Mouse (Mus musculus): ENCODE results near the gene Il22ra2. TPM values are rescaled to one million over a fixed set of nuclear protein-coding genes. Genes with fewer than 3 reads are reported as not detected.

Il22ra2 gene
- total and polyA plus RNA-seq, 2 experiments from 2014 or later, result not detected

GRCm38 (mm10) chr10:19631616-19632195 lies 9.9 kb downstream of the Il22ra2 start:
- WGBS, result 83% methylated on average over 13 of the region's 13 CpGs
- Histone ChIP-seq H3K4me2 (ENCODE audit: low read depth, low read length, poor library complexity, severe bottlenecking) (no peak overlapping the region), H3K27ac (ENCODE audit: low read depth, low read length) (no peak overlapping the region), H3K4me1 (ENCODE audit: insufficient read depth, low read length) (no peaks in the 10 kb centered on the region), H3K36me3 (ENCODE audit: insufficient read depth, low read length) (no peaks in the 10 kb centered on the region), H3K27me3 (ENCODE audit: insufficient read depth, low read length) (no peaks in the 10 kb centered on the region), H3K9ac (replicated peaks; ENCODE audit: low read length, poor library complexity, severe bottlenecking) (no peak overlapping the region), H3K4me3 (ENCODE audit: low read depth, low read length) (no peak overlapping the region), H3K9me3 (ENCODE audit: low read length) (no peaks in the 10 kb centered on the region)
- ATAC-seq (ENCODE audit: low FRiP score), result no peak
- DNase-seq (ENCODE audit: low spot score), result no peak
- no peak for TF ChIP-seq CTCF (IDR thresholded peaks at IDR 0.05)

- TF ChIP-seq CTCF (IDR thresholded peaks at IDR 0.05), result no peak
- H3K9me3 ChIP-seq (ENCODE audit: low read length), result no peaks in the 10 kb centered on the region
- DNase-seq (ENCODE audit: low spot score) (no peak), ATAC-seq (ENCODE audit: low FRiP score) (no peak)
- no peak overlapping the region for H3K9ac ChIP-seq (replicated peaks; ENCODE audit: low read length, poor library complexity, severe bottlenecking)
- H3K4me1 ChIP-seq (ENCODE audit: insufficient read depth, low read length), result no peaks in the 10 kb centered on the region
- no peaks in the 10 kb centered on the region for H3K27me3 ChIP-seq (ENCODE audit: insufficient read depth, low read length)
- H3K36me3 ChIP-seq (ENCODE audit: insufficient read depth, low read length), result no peaks in the 10 kb centered on the region
- no peak overlapping the region for H3K27ac ChIP-seq (ENCODE audit: low read depth, low read length)
- 92% methylated on average over 5 of the region's 5 CpGs for WGBS
- no peak overlapping the region for H3K4me2 ChIP-seq (ENCODE audit: low read depth, low read length, poor library complexity, severe bottlenecking)
- H3K4me3 ChIP-seq (ENCODE audit: low read depth, low read length), result no peak overlapping the region
Measured at GRCm38 (mm10) chr10:19638851-19639250, 17.1 kb downstream of the Il22ra2 start.

GRCm38 (mm10) chr10:19639630-19640029 lies 17.8 kb downstream of the Il22ra2 start:
- 97% methylated on average over 1 of the region's 1 CpGs for WGBS
- Histone ChIP-seq H3K9ac (replicated peaks; ENCODE audit: low read length, poor library complexity, severe bottlenecking) (no peak overlapping the region), H3K4me2 (ENCODE audit: low read depth, low read length, poor library complexity, severe bottlenecking) (no peak overlapping the region), H3K27me3 (ENCODE audit: insufficient read depth, low read length) (no peaks in the 10 kb centered on the region), H3K4me1 (ENCODE audit: insufficient read depth, low read length) (no peaks in the 10 kb centered on the region), H3K36me3 (ENCODE audit: insufficient read depth, low read length) (no peaks in the 10 kb centered on the region), H3K27ac (ENCODE audit: low read depth, low read length) (no peak overlapping the region), H3K4me3 (ENCODE audit: low read depth, low read length) (no peak overlapping the region), H3K9me3 (ENCODE audit: low read length) (no peaks in the 10 kb centered on the region)
- DNase-seq (ENCODE audit: low spot score) (no peak), ATAC-seq (ENCODE audit: low FRiP score) (no peak)
- no peak for TF ChIP-seq CTCF (IDR thresholded peaks at IDR 0.05)

GRCm38 (mm10) chr10:19645119-19645518 lies 23.3 kb downstream of the Il22ra2 start:
- DNase-seq (ENCODE audit: low spot score), result no peak
- TF ChIP-seq CTCF (IDR thresholded peaks at IDR 0.05), result no peak
- Histone ChIP-seq H3K36me3 (ENCODE audit: insufficient read depth, low read length) (no peaks in the 10 kb centered on the region), H3K4me2 (ENCODE audit: low read depth, low read length, poor library complexity, severe bottlenecking) (no peak overlapping the region), H3K4me3 (ENCODE audit: low read depth, low read length) (no peak overlapping the region), H3K27ac (ENCODE audit: low read depth, low read length) (no peak overlapping the region), H3K27me3 (ENCODE audit: insufficient read depth, low read length) (no peaks in the 10 kb centered on the region), H3K9me3 (ENCODE audit: low read length) (no peaks in the 10 kb centered on the region), H3K9ac (replicated peaks; ENCODE audit: low read length, poor library complexity, severe bottlenecking) (no peak overlapping the region), H3K4me1 (ENCODE audit: insufficient read depth, low read length) (no peaks in the 10 kb centered on the region)
- 94% methylated on average over 2 of the region's 2 CpGs for WGBS
- no peak for ATAC-seq (ENCODE audit: low FRiP score)

GRCm38 (mm10) chr10:19657426-19657825 lies 35.6 kb downstream of the Il22ra2 start:
- no peak overlapping the region for H3K4me3 ChIP-seq (ENCODE audit: low read depth, low read length)
- no peaks in the 10 kb centered on the region for H3K9me3 ChIP-seq (ENCODE audit: low read length)
- TF ChIP-seq CTCF (IDR thresholded peaks at IDR 0.05), result no peak
- DNase-seq (ENCODE audit: low spot score) (no peak), ATAC-seq (ENCODE audit: low FRiP score) (no peak)
- H3K4me2 ChIP-seq (ENCODE audit: low read depth, low read length, poor library complexity, severe bottlenecking), result no peak overlapping the region
- 89% methylated on average over 9 of the region's 9 CpGs for WGBS
- no peaks in the 10 kb centered on the region for H3K36me3 ChIP-seq (ENCODE audit: insufficient read depth, low read length)
- no peaks in the 10 kb centered on the region for H3K27me3 ChIP-seq (ENCODE audit: insufficient read depth, low read length)
- H3K4me1 ChIP-seq (ENCODE audit: insufficient read depth, low read length), result no peaks in the 10 kb centered on the region
- H3K9ac ChIP-seq (replicated peaks; ENCODE audit: low read length, poor library complexity, severe bottlenecking), result no peak overlapping the region
- H3K27ac ChIP-seq (ENCODE audit: low read depth, low read length), result no peak overlapping the region

- TF ChIP-seq CTCF (IDR thresholded peaks at IDR 0.05), result no peak
- DNase-seq (ENCODE audit: low spot score), result no peak
- Histone ChIP-seq H3K4me3 (ENCODE audit: low read depth, low read length) (no peak overlapping the region), H3K9me3 (ENCODE audit: low read length) (no peaks in the 10 kb centered on the region), H3K4me2 (ENCODE audit: low read depth, low read length, poor library complexity, severe bottlenecking) (no peak overlapping the region), H3K36me3 (ENCODE audit: insufficient read depth, low read length) (no peaks in the 10 kb centered on the region), H3K9ac (replicated peaks; ENCODE audit: low read length, poor library complexity, severe bottlenecking) (no peak overlapping the region), H3K27ac (ENCODE audit: low read depth, low read length) (no peak overlapping the region), H3K27me3 (ENCODE audit: insufficient read depth, low read length) (no peaks in the 10 kb centered on the region), H3K4me1 (ENCODE audit: insufficient read depth, low read length) (no peaks in the 10 kb centered on the region)
- ATAC-seq (ENCODE audit: low FRiP score), result no peak
- 90% methylated on average over 5 of the region's 5 CpGs for WGBS
Measured at GRCm38 (mm10) chr10:19659953-19660352, 38.2 kb downstream of the Il22ra2 start.

Data from midbrain, postnatal 0 days (tissue).